Mouse (Mus musculus) C2C12 (cell line): Measurements from ENCODE around the gene Aak1.

Experiments
- CTCF ChIP-seq: IDR thresholded peaks from one replicate; pipeline ENCODE4 v1.5.1; 2011; ENCODE audit not compliant: control insufficient read depth, insufficient read depth, insufficient read length
- MYOG ChIP-seq: IDR thresholded peaks from one replicate; pipeline ENCODE4 v1.6.1; 2011; ENCODE audit not compliant: control insufficient read depth, insufficient read length; ENCODE audit errors: extremely low read depth
- USF1 ChIP-seq: IDR thresholded peaks from one replicate; pipeline ENCODE4 v1.6.1; 2011; ENCODE audit warnings: low read depth, mild to moderate bottlenecking, control low read depth, moderate library complexity

DNA sequence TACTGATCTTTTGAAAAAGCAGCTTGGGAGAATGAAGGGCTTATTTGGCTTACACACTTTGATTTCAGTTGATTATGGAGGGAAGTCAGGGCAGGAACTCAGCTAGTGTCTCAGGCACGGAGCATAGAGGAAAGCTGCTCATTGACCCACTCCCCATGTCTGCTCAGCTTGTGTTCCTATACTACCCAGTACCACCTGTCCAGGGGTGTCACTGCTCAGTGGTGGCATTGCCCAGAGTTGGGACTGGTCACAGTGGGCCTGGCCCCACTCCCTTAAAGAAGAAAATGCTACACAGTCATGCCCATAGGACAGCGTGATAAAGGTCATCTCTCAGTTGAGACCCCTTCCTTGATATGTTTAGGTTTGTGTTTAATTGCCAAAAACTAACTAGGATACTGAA is 34.9 kb downstream of the Aak1 start:
- TF ChIP-seq CTCF (no peak), USF1 (no peak), MYOG (no peak)
